Mouse (Mus musculus): ENCODE measurements around the gene Gm5617. TPM values are rescaled to one million over a fixed set of nuclear protein-coding genes. Genes with fewer than 3 reads are reported as not detected.
A peak's percentile ranks its signal among the peaks of the same experiment; 100 is the strongest.
"Not testable (repeated sequence)": the region's sequence is repeated elsewhere in the genome, so short reads cannot be mapped to it uniquely, and the experiment has no call there.

Gm5617 gene
- polyA plus RNA-seq, 1 experiment from 2014 or later: 30.0 TPM

- Histone ChIP-seq H3K9ac (ENCODE audit: low read depth, low read length) (no peak overlapping the region), H3K27me3 (replicated peaks; ENCODE audit: control insufficient read depth, insufficient read depth, low read length) (no peaks in the 10 kb centered on the region), H3K27ac (ENCODE audit: low read length) (no peak overlapping the region), H3K36me3 (ENCODE audit: control insufficient read depth, insufficient read depth, low read length) (peaks cover 4% of the 10 kb centered on the region), H3K4me1 (ENCODE audit: control insufficient read depth, insufficient read depth, low read length) (no peaks in the 10 kb centered on the region), H3K9me3 (ENCODE audit: control insufficient read depth, low read length) (no peaks in the 10 kb centered on the region), H3K4me3 (ENCODE audit: low read length) (no peak overlapping the region), H3K4me2 (ENCODE audit: low read depth, low read length) (no peak overlapping the region)
- WGBS: 66% methylated on average over 3 of the region's 3 CpGs
- no peak for ATAC-seq
Observed at GRCm38 (mm10) chr9:48466804-48467203, 28.4 kb upstream of the Gm5617 start.

GRCm38 (mm10) chr9:48467471-48467870, 27.8 kb upstream of the Gm5617 start:
- H3K36me3 ChIP-seq (ENCODE audit: control insufficient read depth, insufficient read depth, low read length); H3K4me2 ChIP-seq (ENCODE audit: low read depth, low read length); H3K27ac ChIP-seq (ENCODE audit: low read length); H3K27me3 ChIP-seq (replicated peaks; ENCODE audit: control insufficient read depth, insufficient read depth, low read length); H3K9me3 ChIP-seq (ENCODE audit: control insufficient read depth, low read length); H3K4me1 ChIP-seq (ENCODE audit: control insufficient read depth, insufficient read depth, low read length); H3K4me3 ChIP-seq (ENCODE audit: low read length); H3K9ac ChIP-seq (ENCODE audit: low read depth, low read length); ATAC-seq: not testable (repeated sequence)
- 97% methylated on average over 5 of the region's 5 CpGs for WGBS

GRCm38 (mm10) chr9:48472441-48473025, 22.7 kb upstream of the Gm5617 start:
- no peak for ATAC-seq
- no peaks in the 10 kb centered on the region for H3K36me3 ChIP-seq (ENCODE audit: control insufficient read depth, insufficient read depth, low read length)
- no peaks in the 10 kb centered on the region for H3K9me3 ChIP-seq (ENCODE audit: control insufficient read depth, low read length)
- no peaks in the 10 kb centered on the region for H3K27me3 ChIP-seq (replicated peaks; ENCODE audit: control insufficient read depth, insufficient read depth, low read length)
- no peaks in the 10 kb centered on the region for H3K4me1 ChIP-seq (ENCODE audit: control insufficient read depth, insufficient read depth, low read length)
- no peak overlapping the region for H3K4me2 ChIP-seq (ENCODE audit: low read depth, low read length)
- 88% methylated on average over 15 of the region's 15 CpGs for WGBS
- no peak overlapping the region for H3K27ac ChIP-seq (ENCODE audit: low read length)
- no peak overlapping the region for H3K9ac ChIP-seq (ENCODE audit: low read depth, low read length)
- H3K4me3 ChIP-seq (ENCODE audit: low read length): no peak overlapping the region

GRCm38 (mm10) chr9:48473131-48473530, 22.1 kb upstream of the Gm5617 start:
- Histone ChIP-seq H3K4me1 (ENCODE audit: control insufficient read depth, insufficient read depth, low read length) (no peaks in the 10 kb centered on the region), H3K36me3 (ENCODE audit: control insufficient read depth, insufficient read depth, low read length) (no peaks in the 10 kb centered on the region), H3K4me3 (ENCODE audit: low read length) (no peak overlapping the region), H3K4me2 (ENCODE audit: low read depth, low read length) (no peak overlapping the region), H3K9ac (ENCODE audit: low read depth, low read length) (no peak overlapping the region), H3K27ac (ENCODE audit: low read length) (no peak overlapping the region), H3K9me3 (ENCODE audit: control insufficient read depth, low read length) (no peaks in the 10 kb centered on the region), H3K27me3 (replicated peaks; ENCODE audit: control insufficient read depth, insufficient read depth, low read length) (no peaks in the 10 kb centered on the region)
- ATAC-seq: no peak
- 91% methylated on average over 12 of the region's 12 CpGs for WGBS

- Histone ChIP-seq H3K9me3 (ENCODE audit: control insufficient read depth, low read length) (no peaks in the 10 kb centered on the region), H3K27ac (ENCODE audit: low read length) (no peak overlapping the region), H3K27me3 (replicated peaks; ENCODE audit: control insufficient read depth, insufficient read depth, low read length) (no peaks in the 10 kb centered on the region), H3K4me2 (ENCODE audit: low read depth, low read length) (no peak overlapping the region), H3K9ac (ENCODE audit: low read depth, low read length) (no peak overlapping the region), H3K36me3 (ENCODE audit: control insufficient read depth, insufficient read depth, low read length) (no peaks in the 10 kb centered on the region), H3K4me3 (ENCODE audit: low read length) (no peak overlapping the region), H3K4me1 (ENCODE audit: control insufficient read depth, insufficient read depth, low read length) (0 out of 2 replicates have a peak, but pooled peaks cover under 1% of the 10 kb centered on the region)
- 94% methylated on average over 9 of the region's 9 CpGs for WGBS
- ATAC-seq: no peak
Observed at GRCm38 (mm10) chr9:48474367-48474766, 20.9 kb upstream of the Gm5617 start.

- Histone ChIP-seq H3K27me3 (replicated peaks; ENCODE audit: control insufficient read depth, insufficient read depth, low read length) (no peaks in the 10 kb centered on the region), H3K9ac (ENCODE audit: low read depth, low read length) (no peak overlapping the region), H3K27ac (ENCODE audit: low read length) (no peak overlapping the region), H3K4me3 (ENCODE audit: low read length) (no peak overlapping the region), H3K9me3 (ENCODE audit: control insufficient read depth, low read length) (no peaks in the 10 kb centered on the region), H3K4me1 (ENCODE audit: control insufficient read depth, insufficient read depth, low read length) (0 out of 2 replicates have a peak, but pooled peaks cover 4% of the 10 kb centered on the region), H3K4me2 (ENCODE audit: low read depth, low read length) (no peak overlapping the region), H3K36me3 (ENCODE audit: control insufficient read depth, insufficient read depth, low read length) (no peaks in the 10 kb centered on the region)
- ATAC-seq: no peak
- WGBS: 90% methylated on average over 10 of the region's 10 CpGs
Observed at GRCm38 (mm10) chr9:48476236-48477165, 18.7 kb upstream of the Gm5617 start.

- 90% methylated on average over 4 of the region's 4 CpGs for WGBS
- no peak overlapping the region for H3K4me2 ChIP-seq (ENCODE audit: low read depth, low read length)
- 0 out of 2 replicates have a peak, but pooled peaks cover 4% of the 10 kb centered on the region for H3K4me1 ChIP-seq (ENCODE audit: control insufficient read depth, insufficient read depth, low read length)
- no peak overlapping the region for H3K27ac ChIP-seq (ENCODE audit: low read length)
- H3K4me3 ChIP-seq (ENCODE audit: low read length): no peak overlapping the region
- no peaks in the 10 kb centered on the region for H3K36me3 ChIP-seq (ENCODE audit: control insufficient read depth, insufficient read depth, low read length)
- no peak for ATAC-seq
- H3K9me3 ChIP-seq (ENCODE audit: control insufficient read depth, low read length): no peaks in the 10 kb centered on the region
- no peak overlapping the region for H3K9ac ChIP-seq (ENCODE audit: low read depth, low read length)
- H3K27me3 ChIP-seq (replicated peaks; ENCODE audit: control insufficient read depth, insufficient read depth, low read length): no peaks in the 10 kb centered on the region
Observed at GRCm38 (mm10) chr9:48478808-48479207, 16.4 kb upstream of the Gm5617 start.

- H3K36me3 ChIP-seq (ENCODE audit: control insufficient read depth, insufficient read depth, low read length): peaks cover 2% of the 10 kb centered on the region; the same call in 1 of the 2 replicates
- H3K9ac ChIP-seq (ENCODE audit: low read depth, low read length): peak overlapping the region; percentile 82
- H3K4me2 ChIP-seq (ENCODE audit: low read depth, low read length): peak overlapping the region; percentile 90
- WGBS: 5% methylated on average over 25 of the region's 25 CpGs
- no peaks in the 10 kb centered on the region for H3K27me3 ChIP-seq (replicated peaks; ENCODE audit: control insufficient read depth, insufficient read depth, low read length)
- peak overlapping the region; percentile 70 for H3K4me3 ChIP-seq (ENCODE audit: low read length)
- peak; percentile 52 for ATAC-seq
- no peaks in the 10 kb centered on the region for H3K9me3 ChIP-seq (ENCODE audit: control insufficient read depth, low read length)
- H3K27ac ChIP-seq (ENCODE audit: low read length): no peak overlapping the region
- 0 out of 2 replicates have a peak, but pooled peaks cover 4% of the 10 kb centered on the region for H3K4me1 ChIP-seq (ENCODE audit: control insufficient read depth, insufficient read depth, low read length)
Observed at GRCm38 (mm10) chr9:48479838-48480410, 15.3 kb upstream of the Gm5617 start.
